Mouse (Mus musculus) liver, embryonic 13.5 days (tissue): ENCODE results near the gene Gm21987. TPM values are rescaled to one million over a fixed set of nuclear protein-coding genes. Genes with fewer than 3 reads are reported as not detected.

Source experiments
- ATAC-seq: fragments of 200-750 bp; cut with Nextera tagmentation; 2 replicates; pipeline ENCODE4 v1.8.0; 2017; ENCODE audit warnings: low read depth, mild to moderate bottlenecking, moderate number of reproducible peaks, moderate library complexity
- DNase-seq: peaks from one replicate; pipeline ENCODE4 v3.0.0; 2022
- H3K27ac ChIP-seq: fragments of 300-500 bp; sonication (generic); 2 replicates; pipeline ENCODE4 v1.5.1; 2015; ENCODE audit warnings: moderate library complexity, mild to moderate bottlenecking, inconsistent platforms
- H3K27me3 ChIP-seq: fragments of 300-500 bp; sonication (generic); 2 replicates; pipeline ENCODE4 v1.6.1; 2015; ENCODE audit warnings: mild to moderate bottlenecking, inconsistent platforms
- H3K36me3 ChIP-seq: fragments of 300-500 bp; sonication (generic); 2 replicates; pipeline ENCODE4 v1.6.1; 2015; ENCODE audit warnings: mild to moderate bottlenecking, inconsistent platforms
- H3K4me1 ChIP-seq: fragments of 300-500 bp; sonication (generic); replicated peaks from 2 replicates; pipeline ENCODE4 v1.6.1; 2015; ENCODE audit warnings: inconsistent platforms
- H3K4me2 ChIP-seq: fragments of 300-500 bp; sonication (generic); 2 replicates; pipeline ENCODE4 v1.6.1; 2015; ENCODE audit warnings: inconsistent platforms, mild to moderate bottlenecking, moderate library complexity
- H3K4me3 ChIP-seq: fragments of 300-500 bp; sonication (generic); replicated peaks from 2 replicates; pipeline ENCODE4 v1.5.1; 2015; ENCODE audit warnings: mild to moderate bottlenecking, inconsistent platforms
- H3K9ac ChIP-seq: fragments of 300-500 bp; sonication (generic); 2 replicates; pipeline ENCODE4 v1.6.1; 2015; ENCODE audit warnings: mild to moderate bottlenecking, inconsistent platforms
- H3K9me3 ChIP-seq: fragments of 300-500 bp; sonication (generic); replicated peaks from 2 replicates; pipeline ENCODE4 v1.6.1; 2016; ENCODE audit warnings: inconsistent platforms
- whole genome bisulfite sequencing: fragments of 180-500 bp; shearing (Covaris S2); methylation state at CpG from one replicate; pipeline ENCODE4 v1.1.7; 2015; ENCODE audit not compliant: insufficient replicate concordance; 5-methylcytosine and 5-hydroxymethylcytosine counted together
- polyA plus RNA-seq: library from polyadenylated mRNA; unstranded; fragments of >200 nt; fragmentation: Nextera tagmentation; extraction: Ambion mirVana; gene quantifications from 2 replicates; pipeline ENCODE4 v1.2.1, GENCODE M21; 2015

Gm21987 gene
- polyA plus RNA-seq, 1 experiment from 2014 or later = not detected

DNA sequence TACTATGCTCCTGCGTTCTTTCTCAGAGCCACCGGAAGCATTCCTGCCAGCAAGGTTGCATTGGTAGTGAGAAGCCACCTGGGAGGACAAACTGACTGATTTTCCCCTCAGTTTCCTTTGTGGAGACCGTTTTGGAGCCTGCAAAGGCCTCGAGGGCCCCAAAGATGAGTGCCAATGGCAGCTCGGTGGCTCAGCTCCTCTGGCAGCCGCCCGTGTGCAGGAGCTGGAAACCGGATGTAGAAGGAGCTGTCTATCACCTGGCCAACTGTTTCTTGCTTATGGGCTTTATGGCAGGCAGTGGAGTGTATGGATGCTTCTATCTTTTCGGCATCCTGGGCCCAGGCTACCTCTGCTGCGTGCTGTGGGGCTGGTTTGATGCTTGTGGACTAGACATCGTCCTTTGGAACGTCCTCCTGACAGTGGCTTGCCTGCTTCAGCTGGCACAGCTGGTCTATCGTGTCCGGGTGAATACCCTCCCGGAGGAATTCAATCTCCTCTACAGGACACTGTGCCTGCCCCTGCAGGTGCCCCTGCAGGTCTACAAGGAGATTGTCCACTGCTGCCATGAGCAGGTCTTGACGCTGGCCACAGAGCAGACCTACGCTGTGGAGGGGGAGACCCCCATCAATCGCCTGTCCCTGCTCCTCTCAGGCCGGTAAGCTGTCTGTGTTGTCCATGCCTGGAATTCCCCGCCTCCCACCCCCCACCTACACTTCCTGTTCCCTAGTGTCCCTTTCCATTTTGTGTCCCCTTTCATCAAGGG is 15.8 kb downstream of the Gm21987 start:
- Histone ChIP-seq H3K36me3 (peaks cover 4% of the 10 kb centered on the region; the same call in 1 of the 2 replicates), H3K27ac (no peak overlapping the region; the same call in 1 of the 2 replicates), H3K9ac (peak overlapping the region; percentile 29; the same call in 1 of the 2 replicates), H3K4me1 (peaks cover 58% of the 10 kb centered on the region), H3K9me3 (no peaks in the 10 kb centered on the region), H3K27me3 (no peaks in the 10 kb centered on the region), H3K4me2 (peak overlapping the region; percentile 12; the same call in 1 of the 2 replicates), H3K4me3 (no peak overlapping the region)
- DNase-seq (no peak), ATAC-seq (no peak)
- WGBS = 64% methylated on average over 20 of the region's 20 CpGs

DNA sequence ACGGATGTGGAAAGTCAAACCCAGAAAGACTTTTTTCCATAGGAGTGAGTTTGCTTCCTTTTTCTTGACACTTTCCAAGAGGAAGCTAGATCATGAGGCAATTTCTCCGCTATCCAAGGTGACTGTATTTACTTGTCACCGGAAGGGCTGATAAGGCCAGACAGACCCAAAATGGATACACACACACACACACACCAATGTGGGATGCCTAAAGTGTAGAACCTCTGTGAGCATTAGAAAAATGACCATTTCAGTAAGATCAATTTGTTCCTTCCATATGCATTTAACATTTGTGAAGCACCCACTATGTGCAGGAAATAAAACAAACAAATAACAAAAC is 16.4 kb downstream of the Gm21987 start:
- DNase-seq (no peak), ATAC-seq (no peak)
- Histone ChIP-seq H3K9me3 (no peaks in the 10 kb centered on the region), H3K9ac (peak overlapping the region; percentile 29; the same call in 1 of the 2 replicates), H3K27ac (no peak overlapping the region), H3K27me3 (no peaks in the 10 kb centered on the region), H3K4me1 (peaks cover 59% of the 10 kb centered on the region), H3K4me3 (no peak overlapping the region), H3K36me3 (no peaks in the 10 kb centered on the region), H3K4me2 (no peak overlapping the region; the same call in 1 of the 2 replicates)
- 32% methylated on average over 3 of the region's 3 CpGs for WGBS

DNA sequence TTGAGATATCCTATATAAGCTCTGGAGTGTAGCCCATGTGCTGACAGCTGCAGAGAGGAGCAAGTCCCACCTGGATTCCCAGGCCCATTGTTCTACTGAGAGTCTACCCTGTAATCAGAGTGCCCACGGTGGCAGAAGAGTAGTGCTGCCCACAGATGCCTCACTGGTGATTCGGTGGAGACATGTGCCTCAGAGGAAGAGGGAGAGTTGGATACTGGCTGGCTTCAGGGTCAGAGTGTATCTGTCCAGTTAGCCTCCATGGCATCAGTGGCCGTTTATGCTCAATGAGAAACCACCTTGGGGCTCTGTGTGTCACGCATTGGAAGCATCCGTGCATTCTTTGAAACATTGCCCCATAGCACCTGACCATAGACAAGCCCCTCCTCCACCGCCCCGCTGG is 16.8 kb downstream of the Gm21987 start:
- DNase-seq = no peak
- no peaks in the 10 kb centered on the region for H3K27me3 ChIP-seq
- H3K9ac ChIP-seq = no peak overlapping the region
- H3K9me3 ChIP-seq = no peaks in the 10 kb centered on the region
- no peak overlapping the region for H3K27ac ChIP-seq
- no peak for ATAC-seq
- H3K4me2 ChIP-seq = no peak overlapping the region
- WGBS = 51% methylated on average over 7 of the region's 7 CpGs
- no peaks in the 10 kb centered on the region for H3K36me3 ChIP-seq
- no peak overlapping the region for H3K4me3 ChIP-seq
- H3K4me1 ChIP-seq = peaks cover 63% of the 10 kb centered on the region

DNA sequence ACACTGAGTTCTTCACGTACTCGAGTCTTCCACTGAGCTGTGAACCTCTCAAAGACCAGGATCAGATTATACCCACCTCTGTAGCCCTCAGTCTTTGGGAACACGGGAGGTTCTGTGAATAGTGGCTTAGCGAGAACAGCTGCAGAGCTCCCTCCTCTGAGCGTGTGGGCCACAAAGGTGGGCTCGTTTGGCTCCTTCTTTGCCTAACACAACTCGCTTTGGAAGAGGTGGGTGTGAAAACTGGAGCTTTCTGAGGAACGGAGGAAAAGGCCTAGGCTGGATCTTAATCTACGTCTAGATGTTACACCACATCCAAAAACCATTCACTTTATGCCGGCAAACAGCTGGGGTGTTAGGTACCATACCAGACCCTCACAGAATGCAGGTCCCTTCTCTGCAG is 18.6 kb downstream of the Gm21987 start:
- H3K36me3 ChIP-seq = no peaks in the 10 kb centered on the region

DNA sequence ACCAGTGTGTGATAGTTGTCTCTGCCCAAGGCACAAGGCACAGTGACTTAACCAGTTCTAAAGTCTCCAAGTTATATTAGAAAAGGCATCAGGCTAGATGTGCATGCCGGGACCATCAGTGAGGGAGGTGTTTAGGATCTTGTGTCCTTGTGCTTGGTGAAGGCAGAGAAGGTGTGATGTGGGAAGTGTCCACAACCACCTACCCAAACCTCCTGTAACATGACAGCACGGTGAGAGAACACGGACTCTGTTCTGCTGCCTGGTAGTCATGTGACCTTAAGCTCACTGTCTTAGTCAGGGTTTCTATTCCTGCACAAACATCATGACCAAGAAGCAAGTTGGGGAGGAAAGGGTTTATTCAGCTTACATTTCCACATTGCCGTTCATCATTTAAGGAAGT is 19.4 kb downstream of the Gm21987 start:
- no peak overlapping the region for H3K4me3 ChIP-seq
- no peaks in the 10 kb centered on the region for H3K27me3 ChIP-seq
- H3K9ac ChIP-seq = no peak overlapping the region
- ATAC-seq (no peak), DNase-seq (no peak)
- no peaks in the 10 kb centered on the region for H3K9me3 ChIP-seq
- H3K36me3 ChIP-seq = no peaks in the 10 kb centered on the region
- H3K4me2 ChIP-seq = no peak overlapping the region
- H3K4me1 ChIP-seq = peaks cover 80% of the 10 kb centered on the region
- H3K27ac ChIP-seq = peak overlapping the region; percentile 16; the same call in 1 of the 2 replicates
- WGBS = 72% methylated on average over 4 of the region's 4 CpGs

More for the DNA sequence above, 18.6 kb downstream of the Gm21987 start:
- ATAC-seq = no peak
- H3K9ac ChIP-seq = no peak overlapping the region
- no peaks in the 10 kb centered on the region for H3K9me3 ChIP-seq
- no peak overlapping the region for H3K27ac ChIP-seq
- 77% methylated on average over 10 of the region's 10 CpGs for WGBS
- no peak overlapping the region for H3K4me2 ChIP-seq
- H3K27me3 ChIP-seq = no peaks in the 10 kb centered on the region
- no peak for DNase-seq
- no peak overlapping the region for H3K4me3 ChIP-seq
- peaks cover 75% of the 10 kb centered on the region for H3K4me1 ChIP-seq

DNA sequence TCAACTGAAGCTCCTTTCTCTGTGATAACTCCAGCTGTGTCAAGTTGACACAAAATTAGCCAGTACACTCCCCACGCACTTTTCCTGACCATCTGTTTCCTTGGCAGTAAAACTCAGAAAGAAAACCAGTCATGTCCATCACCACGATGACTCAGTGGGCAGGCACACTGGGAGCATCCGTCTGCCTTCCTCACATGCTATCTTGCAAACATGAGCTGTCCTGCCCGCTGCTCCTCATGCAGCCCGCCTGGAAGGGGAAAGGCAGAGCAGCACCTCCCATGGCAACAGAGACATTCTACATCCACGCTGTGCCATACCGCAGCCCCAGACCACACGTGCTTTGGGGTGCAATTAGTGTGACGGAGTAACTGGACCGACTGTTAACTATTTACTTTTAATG is 21.5 kb downstream of the Gm21987 start:
- Histone ChIP-seq H3K36me3 (no peaks in the 10 kb centered on the region), H3K4me2 (0 out of 2 replicates have a peak overlapping the region, but pooled peaks have one; percentile 0), H3K4me1 (peaks cover 80% of the 10 kb centered on the region), H3K9ac (0 out of 2 replicates have a peak overlapping the region, but pooled peaks have one; percentile 14), H3K27ac (peak overlapping the region; percentile 97), H3K9me3 (no peaks in the 10 kb centered on the region), H3K27me3 (no peaks in the 10 kb centered on the region), H3K4me3 (no peak overlapping the region)
- peak; percentile 18; the same call in 1 of the 2 replicates for ATAC-seq
- DNase-seq = no peak
- 43% methylated on average over 10 of the region's 10 CpGs for WGBS

DNA sequence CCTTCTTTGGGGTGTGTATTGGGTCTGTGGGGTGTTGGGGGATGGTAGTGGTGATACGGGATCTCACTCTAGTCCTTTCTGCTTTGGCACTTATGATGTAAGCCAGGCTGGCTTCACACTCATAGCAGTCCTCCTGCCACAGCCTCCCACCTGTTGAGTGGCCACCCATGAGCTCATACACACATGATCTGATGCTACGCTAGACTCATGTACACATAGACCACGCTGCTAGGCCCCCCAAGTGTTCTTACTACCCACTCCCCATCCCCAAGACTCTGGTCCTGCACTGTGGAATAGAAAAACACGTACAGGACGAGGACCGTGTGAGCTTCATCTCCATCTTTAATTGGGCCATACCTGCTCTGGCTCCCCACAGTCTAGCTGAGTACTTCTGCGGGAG is 22.2 kb downstream of the Gm21987 start:
- WGBS = 78% methylated on average over 7 of the region's 7 CpGs
- DNase-seq (no peak), ATAC-seq (no peak)
- Histone ChIP-seq H3K27me3 (no peaks in the 10 kb centered on the region), H3K4me2 (no peak overlapping the region), H3K27ac (peak overlapping the region; percentile 97), H3K9me3 (no peaks in the 10 kb centered on the region), H3K9ac (0 out of 2 replicates have a peak overlapping the region, but pooled peaks have one; percentile 11), H3K36me3 (no peaks in the 10 kb centered on the region), H3K4me3 (no peak overlapping the region), H3K4me1 (peaks cover 80% of the 10 kb centered on the region)

DNA sequence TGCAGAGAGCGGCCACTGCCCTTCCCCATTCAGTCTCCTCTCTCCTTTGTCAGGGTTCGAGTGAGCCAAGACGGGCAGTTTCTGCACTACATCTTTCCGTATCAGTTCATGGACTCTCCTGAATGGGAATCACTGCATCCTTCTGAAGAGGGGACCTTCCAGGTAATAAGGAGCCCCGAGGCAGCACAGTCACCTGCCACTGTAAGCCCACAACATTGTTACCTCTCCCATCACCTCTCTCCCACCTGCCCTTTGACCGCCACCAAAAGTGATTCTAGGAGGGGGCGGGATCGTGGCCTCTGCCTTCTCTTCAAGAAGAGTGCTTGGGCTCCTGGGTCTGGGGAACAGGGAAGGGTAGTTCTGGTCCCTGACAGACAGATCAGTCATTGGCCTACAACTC is 22.6 kb downstream of the Gm21987 start:
- 0 out of 2 replicates have a peak overlapping the region, but pooled peaks have one; percentile 11 for H3K9ac ChIP-seq
- H3K4me2 ChIP-seq = no peak overlapping the region
- H3K27me3 ChIP-seq = no peaks in the 10 kb centered on the region
- no peaks in the 10 kb centered on the region for H3K36me3 ChIP-seq
- H3K4me3 ChIP-seq = no peak overlapping the region
- WGBS = 82% methylated on average over 8 of the region's 8 CpGs
- H3K4me1 ChIP-seq = peaks cover 80% of the 10 kb centered on the region
- peak overlapping the region; percentile 97 for H3K27ac ChIP-seq
- no peaks in the 10 kb centered on the region for H3K9me3 ChIP-seq
- DNase-seq (no peak), ATAC-seq (no peak)

DNA sequence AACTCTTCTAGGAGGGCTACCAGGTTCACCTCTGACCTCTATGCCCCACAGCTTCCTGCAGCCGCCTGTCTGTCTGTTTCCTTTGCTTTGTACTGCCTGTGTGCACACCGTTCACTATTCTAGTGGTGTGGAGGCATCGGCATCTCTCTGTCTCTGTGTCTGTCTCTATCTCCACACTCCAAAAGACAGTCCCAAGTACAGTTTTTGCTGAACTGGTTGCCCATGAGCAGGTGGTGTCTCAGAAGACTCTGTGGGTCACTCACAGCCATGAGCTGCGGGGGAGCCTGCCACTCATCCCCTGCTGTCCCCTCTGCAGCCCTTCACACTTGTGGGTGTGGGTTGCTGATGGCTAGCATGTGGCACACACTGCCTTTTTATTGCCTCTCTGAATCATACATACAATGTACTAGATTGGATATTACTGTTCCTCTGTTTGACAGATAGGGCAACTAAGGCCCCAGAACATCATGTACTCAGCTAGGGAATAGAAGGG is 23.2 kb downstream of the Gm21987 start:
- no peak overlapping the region for H3K4me2 ChIP-seq
- H3K36me3 ChIP-seq = no peaks in the 10 kb centered on the region
- 75% methylated on average over 4 of the region's 4 CpGs for WGBS
- ATAC-seq = no peak
- H3K9ac ChIP-seq = peak overlapping the region; percentile 84; the same call in 1 of the 2 replicates
- no peak for DNase-seq
- no peak overlapping the region for H3K4me3 ChIP-seq
- peak overlapping the region; percentile 97 for H3K27ac ChIP-seq
- H3K4me1 ChIP-seq = peaks cover 82% of the 10 kb centered on the region
- no peaks in the 10 kb centered on the region for H3K27me3 ChIP-seq
- H3K9me3 ChIP-seq = no peaks in the 10 kb centered on the region

DNA sequence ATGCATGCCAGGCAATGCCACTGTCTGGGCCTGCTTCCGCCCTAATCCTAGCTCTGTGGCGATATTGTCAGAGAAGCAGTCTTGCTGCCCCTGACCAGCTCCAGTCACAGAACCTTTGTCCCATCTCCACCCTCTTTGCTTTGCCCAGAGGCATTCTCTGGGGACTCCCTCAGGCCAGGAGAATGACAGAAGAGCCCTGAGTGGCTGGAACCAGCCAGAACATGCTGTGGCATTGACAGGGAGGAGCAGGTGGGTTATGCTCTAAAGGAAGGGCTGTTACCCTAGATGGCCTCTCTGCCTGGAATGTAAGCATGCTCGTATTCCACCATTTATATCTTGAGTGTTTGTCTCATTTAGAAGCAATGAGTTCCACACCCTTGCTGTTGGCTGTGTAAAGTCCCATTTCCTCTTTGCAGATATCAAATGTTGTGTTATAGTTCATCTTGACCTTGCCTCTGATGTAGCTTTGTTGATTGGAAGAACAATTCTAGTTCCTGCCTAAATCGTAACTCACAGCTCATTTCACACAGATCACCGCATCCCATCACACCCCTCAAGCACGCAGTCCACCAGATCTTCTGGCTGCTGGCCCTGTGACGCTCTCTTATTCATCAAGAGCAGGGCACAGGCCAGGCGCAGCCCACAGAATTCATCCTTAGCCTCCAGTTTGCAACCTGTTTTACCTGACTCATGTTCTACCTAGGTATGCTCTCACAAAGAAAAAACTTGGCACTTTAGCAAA is 24.0 kb downstream of the Gm21987 start:
- peak overlapping the region; percentile 84 for H3K9ac ChIP-seq
- H3K27me3 ChIP-seq = no peaks in the 10 kb centered on the region
- H3K27ac ChIP-seq = peak overlapping the region; percentile 97
- ATAC-seq (no peak), DNase-seq (no peak)
- H3K4me3 ChIP-seq = peak overlapping the region; percentile 68
- peaks cover 82% of the 10 kb centered on the region for H3K4me1 ChIP-seq
- H3K9me3 ChIP-seq = no peaks in the 10 kb centered on the region
- no peaks in the 10 kb centered on the region for H3K36me3 ChIP-seq
- 78% methylated on average over 8 of the region's 8 CpGs for WGBS
- H3K4me2 ChIP-seq = peak overlapping the region; percentile 67

DNA sequence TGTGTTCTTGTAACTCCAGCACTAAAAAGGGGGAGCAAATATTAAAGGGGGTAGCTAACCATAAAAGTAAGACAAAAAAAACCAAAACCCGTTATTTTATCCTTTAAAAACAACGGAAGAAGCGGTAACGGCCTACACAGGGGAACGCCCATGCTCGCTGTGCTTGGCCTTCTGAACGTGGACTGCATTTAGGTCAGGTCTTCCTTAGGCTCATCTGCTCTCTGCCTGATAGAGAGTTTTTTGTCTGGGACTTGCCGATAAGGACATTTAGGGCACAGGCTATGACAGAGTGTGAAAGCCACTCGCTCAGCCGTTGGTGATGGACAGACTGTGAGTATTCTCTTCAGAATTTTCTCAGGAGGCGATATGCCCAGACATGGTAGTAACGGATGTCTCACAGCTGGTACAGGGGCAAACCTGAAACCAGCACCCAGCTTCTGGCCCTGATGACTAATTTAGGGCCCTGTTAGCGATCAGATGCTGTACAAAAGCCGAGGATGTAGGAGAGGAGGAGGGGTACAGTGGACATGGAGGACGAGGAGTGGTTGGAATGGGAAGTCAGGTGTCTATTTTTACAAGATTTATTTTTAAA is 25.0 kb downstream of the Gm21987 start:
- DNase-seq (peak; percentile 88), ATAC-seq (peak; percentile 94)
- H3K9me3 ChIP-seq = no peaks in the 10 kb centered on the region
- peak overlapping the region; percentile 68 for H3K4me3 ChIP-seq
- H3K36me3 ChIP-seq = 0 out of 2 replicates have a peak, but pooled peaks cover 2% of the 10 kb centered on the region
- peaks cover 85% of the 10 kb centered on the region for H3K4me1 ChIP-seq
- 19% methylated on average over 15 of the region's 15 CpGs for WGBS
- H3K27ac ChIP-seq = peak overlapping the region; percentile 97
- H3K27me3 ChIP-seq = no peaks in the 10 kb centered on the region
- peak overlapping the region; percentile 67 for H3K4me2 ChIP-seq
- peak overlapping the region; percentile 84 for H3K9ac ChIP-seq
